Mouse (Mus musculus): ENCODE data around the gene Appbp2. TPM values are rescaled to one million over a fixed set of nuclear protein-coding genes. Genes with fewer than 3 reads are reported as not detected.

Gene Appbp2
- 10 to 100 TPM; 24.7 to 24.8 TPM for total RNA-seq (2023)

DNA sequence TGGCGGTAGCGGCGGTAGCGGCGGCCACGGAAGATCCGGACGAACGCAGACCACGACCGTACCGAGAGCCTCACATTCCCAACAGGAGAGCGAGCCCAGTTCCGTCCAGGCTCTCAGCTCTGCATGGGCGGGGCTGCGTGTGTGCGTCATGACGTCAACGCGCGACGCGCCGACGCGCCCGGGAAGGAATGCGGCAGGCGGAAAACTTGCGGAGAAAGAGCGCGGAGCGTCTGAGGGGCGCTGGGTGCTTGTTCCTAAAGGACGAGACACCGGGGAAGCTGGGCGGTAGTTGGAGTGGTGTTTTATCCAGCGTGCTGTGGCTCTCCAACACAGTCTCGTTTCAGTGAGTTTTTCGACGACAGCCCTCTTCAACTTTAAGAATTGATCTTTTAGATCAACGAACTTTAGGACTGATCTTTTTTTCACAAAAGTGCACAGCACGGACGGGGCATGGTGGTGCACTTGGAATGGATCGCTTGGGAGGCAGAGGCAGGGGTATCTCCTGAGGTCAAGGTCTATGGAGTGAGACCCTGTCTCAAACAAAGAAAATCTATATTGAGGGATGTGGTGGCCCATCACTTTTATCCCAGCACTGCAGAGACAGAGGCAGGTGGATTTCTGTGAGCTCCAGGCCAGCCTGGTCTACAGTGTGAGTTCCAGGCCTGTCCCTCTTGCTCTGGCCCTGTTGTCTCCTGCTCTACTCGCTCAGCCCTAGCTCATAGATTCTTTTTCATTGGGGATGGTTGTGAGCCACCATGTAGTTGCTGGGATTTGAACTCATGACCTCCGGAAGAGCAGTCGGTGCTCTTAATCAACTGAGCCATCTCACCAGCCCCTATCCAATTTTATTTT lies at the start of gene Appbp2:
Appbp2 (minus strand) TSS at position 141 of the 852 bp plus-strand sequence.

DNA sequence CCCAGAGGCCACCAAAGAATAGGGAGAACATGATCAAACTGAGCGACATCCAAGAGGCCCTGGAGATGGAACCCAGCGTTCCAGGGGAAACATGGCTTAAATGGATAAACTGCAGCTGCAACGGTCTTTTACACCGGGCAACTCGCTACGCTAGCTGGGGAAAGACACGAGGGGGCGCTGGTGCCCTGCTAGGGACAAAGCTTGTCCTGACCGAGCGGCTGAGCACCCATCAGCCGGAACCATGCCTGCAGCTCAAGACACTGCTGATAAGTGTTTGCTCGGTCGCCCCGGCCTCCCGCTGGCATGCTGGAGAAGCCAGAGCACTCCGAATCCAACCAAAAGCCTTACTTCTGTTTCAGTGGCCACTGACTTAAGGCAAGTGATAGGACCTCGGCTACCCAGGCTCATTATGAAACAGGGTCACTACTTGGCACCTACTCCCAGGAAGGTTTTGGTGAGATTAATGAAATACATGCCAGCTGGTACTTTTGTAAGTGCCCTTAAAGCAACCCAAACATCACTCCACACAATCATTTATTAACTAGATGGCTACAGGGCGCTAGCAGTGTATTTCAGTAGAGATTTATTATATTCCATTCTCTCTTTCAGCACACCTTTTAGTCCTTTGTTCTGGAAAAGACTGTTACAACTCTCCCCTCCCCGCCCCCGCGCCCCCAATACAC lies 64.7 kb downstream of the Appbp2 start, which contains the start of gene 1700125H20Rik:
1700125H20Rik (plus strand) TSS at position 347 of the 683 bp plus-strand sequence.

DNA sequence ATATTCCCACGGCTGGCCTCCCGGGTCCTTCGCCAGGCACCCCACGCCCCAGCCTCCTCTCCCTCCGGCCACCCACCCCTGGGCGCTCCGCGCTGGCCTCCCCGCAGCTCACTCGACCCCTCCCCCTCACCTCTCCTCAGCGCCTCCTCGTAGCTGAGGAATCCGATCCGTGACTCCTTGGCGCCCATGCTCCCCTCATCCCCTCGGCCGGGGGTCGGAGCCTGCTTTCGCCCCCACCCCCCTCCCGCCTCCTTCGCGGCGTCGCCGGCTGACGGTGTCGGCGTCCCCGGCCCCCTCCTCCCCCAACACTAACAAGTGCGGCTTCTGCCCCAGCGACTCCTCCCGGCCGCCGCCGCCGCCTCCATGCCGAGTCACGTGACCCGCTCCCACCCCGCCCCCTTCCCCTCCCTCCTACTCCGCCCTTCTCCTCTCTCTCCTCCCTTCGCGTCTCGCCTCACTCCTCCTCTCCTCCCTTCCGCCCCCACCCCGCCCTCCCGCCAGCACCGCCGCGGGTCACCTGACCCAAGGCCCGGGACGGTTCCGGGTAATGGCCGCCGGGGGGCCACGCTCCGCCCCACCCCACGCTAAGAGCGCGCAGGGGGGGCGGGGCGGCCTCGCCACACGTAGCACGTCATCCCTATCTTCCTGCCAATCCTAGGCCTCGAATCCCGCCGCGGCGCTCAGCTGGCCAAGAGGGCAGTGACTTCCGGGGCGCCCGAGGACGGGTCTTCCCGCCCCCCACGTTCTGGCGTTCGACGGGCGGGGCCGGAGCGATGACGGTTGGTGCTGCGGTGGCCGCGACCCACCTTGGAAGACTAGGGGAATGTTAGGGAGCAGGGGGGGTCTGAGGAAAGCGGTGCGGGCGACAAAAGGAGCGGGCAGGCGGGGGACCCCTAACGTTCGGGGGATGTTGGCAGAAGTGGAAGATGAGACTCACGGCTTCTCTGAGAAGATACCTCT lies 95.1 kb downstream of the Appbp2 start, which contains the start of gene Usp32:
Usp32 (minus strand) TSS at position 581 of the 960 bp plus-strand sequence.

Other genes with a start within 250 kb of the Appbp2 start
- 10 to 100 TPM; 70.1 to 80.8 TPM for gene Usp32, start 95.0 kb downstream of the Appbp2 start, total RNA-seq (2023)
- gene 1700125H20Rik, start 64.7 kb downstream of the Appbp2 start, total RNA-seq (2023) = not detected
- 10 to 100 TPM; 17.1 to 18.5 TPM for gene Ppm1d, start 76.1 kb upstream of the Appbp2 start, total RNA-seq (2023)
- gene Bcas3, start 118.0 kb upstream of the Appbp2 start, total RNA-seq (2023) = 10 to 100 TPM; 31.0 to 40.0 TPM